Mouse (Mus musculus) spleen, postnatal 10 days (tissue): ENCODE measurements around the gene Zfp358.

Source experiments
- DNase-seq, 2 experiments: peaks; one replicate each; pipeline ENCODE4 v3.0.0; 2021 to 2022; ENCODE audit warnings: low spot score in 2 of 2

Gene Zfp358

GRCm38 (mm10) chr8:3492901-3493844, at the start of gene Zfp358:
Zfp358 (plus strand) TSS chr8:3493138.
- DNase-seq: peak; percentile 47 to 74

DNA sequence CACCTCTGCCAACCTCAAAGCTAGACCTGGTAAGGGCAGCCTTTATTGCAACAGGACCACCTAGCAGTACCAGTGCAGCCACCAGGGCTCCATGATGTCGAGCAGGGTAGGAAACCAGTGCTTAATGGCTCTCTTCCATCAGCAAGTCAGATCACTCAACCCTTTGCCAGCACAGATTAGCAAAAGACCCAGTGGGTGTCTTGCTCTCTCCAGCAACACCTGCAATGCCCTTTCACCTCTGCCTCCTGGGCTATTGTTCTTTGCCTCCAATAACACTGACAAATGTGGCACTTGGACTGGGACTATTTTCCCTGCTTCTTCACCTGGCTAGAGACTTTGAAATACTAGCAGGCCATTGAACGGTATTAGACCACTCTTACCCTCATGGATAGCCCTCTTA, 43.7 kb upstream of the Zfp358 start:
- no peak for DNase-seq

GRCm38 (mm10) chr8:3450670-3451069, 42.3 kb upstream of the Zfp358 start:
- peak; percentile 27 to 73 for DNase-seq

- DNase-seq: no peak
These were observed 40.9 kb upstream of the Zfp358 start for GRCm38 (mm10) chr8:3451992-3452391.

DNA sequence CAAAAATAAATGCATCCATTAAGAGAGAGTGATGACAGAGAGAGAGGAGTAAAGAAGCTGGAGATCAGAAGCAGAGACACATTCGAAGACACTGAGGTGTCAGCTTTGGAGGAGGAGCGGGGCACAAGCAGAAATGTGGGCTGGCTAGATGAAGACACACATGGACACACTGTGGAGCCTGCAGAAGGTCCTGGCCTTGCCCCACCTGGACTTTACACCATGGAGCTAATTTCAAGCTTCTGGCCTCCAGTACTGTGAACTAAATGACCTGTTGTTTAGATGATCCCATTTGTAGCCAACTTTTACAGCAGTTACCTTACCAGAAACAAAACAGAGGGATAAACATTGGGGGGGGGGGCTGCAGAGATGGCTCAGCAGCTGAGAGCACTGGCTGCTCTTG, 29.7 kb upstream of the Zfp358 start:
- no peak for DNase-seq

DNA sequence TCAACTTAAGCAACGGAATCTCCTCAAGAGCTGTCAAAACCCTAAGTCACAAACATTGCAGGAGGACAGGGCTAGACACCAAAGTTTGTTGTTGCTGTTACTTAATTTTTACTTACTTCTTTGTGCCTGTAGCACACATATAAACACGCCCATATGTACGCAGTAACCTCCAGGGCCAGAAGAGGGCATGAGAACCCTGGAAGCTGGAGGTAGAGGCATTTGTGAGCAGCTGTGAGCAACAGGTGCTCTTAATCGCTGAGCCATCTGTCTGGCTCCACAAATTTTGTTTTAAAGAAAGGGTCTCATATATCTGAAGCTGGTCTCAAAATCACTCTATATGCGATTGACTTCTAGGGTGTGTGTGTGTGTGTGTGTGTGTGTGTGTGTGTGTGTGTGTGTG, 28.6 kb upstream of the Zfp358 start:
- DNase-seq: peak in 1 of 2 experiments; percentile 63

- DNase-seq: peak; percentile 90 to 95
These were observed 25.7 kb upstream of the Zfp358 start, which contains the start of gene Pex11g for GRCm38 (mm10) chr8:3467006-3467885. Pex11g (minus strand) TSS chr8:3467680.

- DNase-seq: no peak
These were observed 24.9 kb upstream of the Zfp358 start for GRCm38 (mm10) chr8:3467886-3468545.

DNA sequence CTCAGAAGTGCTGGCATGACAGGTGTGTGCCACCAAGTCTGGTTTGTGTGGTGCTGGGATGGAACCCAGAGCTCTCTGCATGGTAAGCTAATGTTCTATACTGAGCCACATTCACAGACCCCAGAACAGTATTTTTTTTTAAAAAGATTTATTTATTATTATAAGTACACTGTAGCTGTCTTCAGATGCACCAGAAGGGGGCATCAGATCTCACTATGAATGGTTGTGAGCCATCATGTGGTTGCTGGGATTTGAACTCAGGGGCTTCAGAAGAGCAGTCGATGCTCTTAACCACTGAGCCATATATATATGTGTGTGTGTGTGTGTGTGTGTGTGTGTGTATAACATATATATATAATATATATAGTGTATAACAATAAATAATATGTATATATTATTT, 24.1 kb upstream of the Zfp358 start:
- no peak for DNase-seq

DNA sequence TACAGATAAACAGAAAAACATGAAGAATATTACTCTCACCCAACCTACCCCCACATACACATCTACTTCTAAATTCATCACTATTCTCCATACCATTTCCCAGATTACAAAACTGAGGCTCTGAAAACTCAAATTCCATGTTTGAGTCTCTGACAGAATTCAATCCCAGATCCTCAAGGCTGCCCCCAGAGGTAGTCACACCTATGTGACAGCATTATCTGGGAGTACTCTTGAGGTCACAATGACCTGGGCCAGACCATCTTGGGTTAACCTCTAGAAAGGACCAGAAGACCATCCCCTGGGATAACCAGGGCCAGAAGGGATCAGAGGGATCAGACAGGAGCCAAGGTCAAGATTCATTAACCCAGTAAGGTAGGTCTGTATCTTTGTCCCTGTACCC, 22.4 kb upstream of the Zfp358 start, which contains the start of gene Tex45:
Tex45 (plus strand) TSS at position 301 of the 400 bp plus-strand sequence.
- DNase-seq: no peak

DNA sequence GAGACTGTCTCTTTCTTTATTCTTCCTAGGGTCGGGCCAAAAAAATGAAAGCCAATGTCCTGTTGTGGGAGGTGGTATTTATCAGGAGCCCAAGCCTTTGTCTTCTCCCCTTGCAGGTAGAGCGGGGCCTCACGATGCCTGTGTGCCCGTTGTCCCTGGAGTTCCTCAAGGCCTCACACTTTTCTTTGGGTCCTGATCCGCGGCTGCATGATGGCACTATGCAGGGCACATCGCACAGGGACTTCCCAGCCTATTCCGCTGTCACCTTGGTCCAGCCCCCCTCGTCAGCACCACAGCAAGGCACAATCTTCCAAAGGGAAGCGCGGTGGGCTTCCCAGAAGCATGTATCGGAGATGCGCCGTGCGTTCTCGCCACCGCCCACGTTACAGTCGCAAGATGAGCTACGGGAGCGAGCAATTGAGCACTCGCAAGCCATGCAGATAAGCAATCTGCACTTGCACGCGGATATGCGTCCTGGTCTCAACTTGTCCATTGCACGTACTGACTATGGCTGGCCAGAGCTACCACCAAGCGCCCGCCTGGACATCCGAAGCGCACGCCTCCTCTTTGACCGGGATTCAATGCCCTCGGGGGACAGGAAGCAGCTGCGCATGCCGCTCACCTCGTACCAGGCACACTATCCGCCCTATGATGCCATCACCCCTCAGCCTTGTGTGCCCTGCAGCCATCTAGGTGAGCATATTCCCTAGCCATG, 17.1 kb upstream of the Zfp358 start:
- DNase-seq: no peak

GRCm38 (mm10) chr8:3480221-3480785, 12.6 kb upstream of the Zfp358 start:
- no peak for DNase-seq

DNA sequence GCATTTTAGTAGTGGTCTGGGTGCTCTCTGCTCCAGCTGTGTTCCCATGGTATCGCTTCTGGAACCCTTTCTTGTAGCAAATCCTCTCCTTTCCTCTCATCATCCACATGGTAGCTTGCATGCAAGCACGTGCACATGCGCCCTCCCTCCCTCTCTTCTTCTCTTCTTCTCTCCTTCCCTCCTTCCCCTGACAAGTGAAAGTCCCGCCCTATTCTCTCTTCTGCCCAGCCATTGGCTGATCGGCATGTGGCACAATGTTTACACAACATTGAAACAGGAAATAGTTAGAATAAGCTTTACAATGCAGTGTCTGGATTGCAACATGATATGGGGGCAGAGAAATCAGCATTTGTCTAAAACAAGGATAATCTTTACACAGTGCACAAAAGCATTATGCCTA, 11.3 kb upstream of the Zfp358 start:
- DNase-seq: no peak

- DNase-seq: no peak
These were observed 10.6 kb upstream of the Zfp358 start for GRCm38 (mm10) chr8:3482240-3482740.

DNA sequence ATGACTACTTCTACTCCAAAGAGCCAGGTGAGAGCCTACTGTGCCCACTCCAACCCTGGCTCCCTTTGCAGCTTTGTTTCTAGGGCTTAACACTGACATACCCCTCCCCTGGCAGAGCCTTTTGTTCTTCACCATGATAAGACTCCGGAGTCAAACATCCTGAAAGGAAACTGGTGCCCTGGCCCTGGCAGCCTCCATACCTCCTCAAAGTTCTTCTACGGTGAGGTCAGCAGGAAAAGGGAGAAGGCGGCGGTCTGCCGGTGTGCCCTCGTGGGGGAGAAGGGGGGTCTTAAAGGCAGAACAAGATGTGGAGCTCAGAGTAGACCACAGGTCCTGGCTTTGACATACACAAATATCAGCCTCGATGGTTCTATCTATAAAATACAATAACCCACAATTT, 9.4 kb upstream of the Zfp358 start:
- DNase-seq: no peak

GRCm38 (mm10) chr8:3485192-3485591, 7.7 kb upstream of the Zfp358 start:
- DNase-seq: no peak

GRCm38 (mm10) chr8:3493845-3494208, 889 bp downstream of the Zfp358 start:
- no peak for DNase-seq

DNA sequence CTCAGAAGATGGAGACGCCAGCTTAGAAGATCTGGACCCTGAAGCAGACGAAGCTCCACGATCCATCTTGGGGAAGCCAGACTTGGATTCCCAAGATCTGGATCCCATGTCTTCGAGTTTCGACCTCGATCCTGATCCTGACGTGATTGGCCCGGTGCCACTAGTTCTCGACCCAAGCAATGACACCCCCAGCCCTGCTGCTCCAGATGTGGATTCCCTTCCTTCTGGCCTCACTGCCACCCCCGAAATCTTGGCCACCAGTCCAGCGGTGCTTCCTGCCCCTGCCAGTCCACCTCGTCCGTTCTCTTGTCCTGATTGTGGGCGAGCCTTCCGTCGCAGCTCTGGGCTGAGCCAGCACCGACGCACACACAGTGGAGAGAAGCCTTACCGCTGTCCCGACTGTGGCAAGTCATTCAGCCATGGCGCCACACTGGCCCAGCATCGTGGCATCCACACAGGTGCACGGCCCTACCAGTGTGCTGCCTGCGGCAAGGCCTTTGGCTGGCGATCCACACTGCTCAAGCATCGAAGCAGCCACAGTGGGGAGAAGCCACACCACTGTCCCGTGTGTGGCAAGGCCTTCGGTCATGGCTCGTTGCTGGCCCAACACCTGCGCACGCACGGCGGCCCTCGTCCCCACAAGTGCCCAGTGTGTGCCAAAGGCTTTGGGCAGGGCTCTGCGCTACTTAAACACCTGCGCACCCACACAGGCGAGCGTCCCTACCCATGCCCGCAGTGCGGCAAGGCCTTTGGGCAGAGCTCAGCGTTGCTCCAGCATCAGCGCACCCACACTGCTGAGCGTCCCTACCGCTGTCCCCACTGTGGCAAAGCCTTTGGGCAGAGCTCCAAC, 2.9 kb downstream of the Zfp358 start:
- no peak for DNase-seq

DNA sequence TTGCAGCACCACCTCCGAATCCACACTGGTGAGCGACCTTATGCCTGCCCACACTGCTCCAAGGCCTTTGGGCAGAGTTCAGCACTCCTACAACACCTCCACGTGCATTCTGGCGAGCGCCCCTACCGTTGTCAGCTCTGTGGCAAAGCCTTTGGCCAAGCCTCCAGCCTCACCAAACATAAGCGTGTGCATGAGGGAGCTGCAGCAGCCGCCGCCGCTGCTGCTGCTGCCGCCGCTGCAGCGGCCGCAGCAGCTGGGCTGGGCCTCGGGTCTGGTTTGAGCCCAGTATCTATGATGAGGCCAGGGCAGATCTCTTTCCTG, 3.5 kb downstream of the Zfp358 start:
- DNase-seq: no peak

DNA sequence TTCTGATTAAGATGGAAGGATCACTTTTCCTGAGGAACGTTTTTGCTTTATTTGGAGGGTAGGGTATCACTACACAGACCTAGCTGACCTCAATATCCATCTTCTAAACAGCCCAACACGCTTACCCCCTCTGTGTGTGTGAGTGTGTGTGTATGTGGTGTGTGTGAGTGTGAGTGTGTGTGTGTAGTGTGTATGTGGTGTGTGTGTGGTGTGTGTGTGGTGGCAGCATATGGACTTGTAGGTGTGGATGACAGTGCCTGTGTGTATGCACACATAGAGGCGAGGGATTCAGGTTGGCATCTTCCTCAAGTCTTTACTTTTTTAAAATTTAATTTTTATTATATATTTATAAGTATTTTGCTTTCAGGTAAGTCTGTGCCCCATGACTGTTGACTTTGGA, 5.6 kb downstream of the Zfp358 start:
- DNase-seq: no peak
